Mouse (Mus musculus): ENCODE data around the gene N4bp3.

GRCm38 (mm10) chr11:51679466-51679865, 28.8 kb upstream of the N4bp3 start:
- TF ChIP-seq POLR2A (IDR thresholded peaks at IDR 0.05; ENCODE audit: borderline replicate concordance, insufficient read depth, low read length) = no peak
- no peak for TF ChIP-seq CTCF (IDR thresholded peaks at IDR 0.05; ENCODE audit: borderline replicate concordance, insufficient read depth, low read depth, low read length)

Data from cerebellum, adult 2 months (tissue).